Mouse (Mus musculus): ENCODE data around the gene C5ar2.
"Not testable (repeated sequence)": the region's sequence is repeated elsewhere in the genome, so short reads cannot be mapped to it uniquely, and the experiment has no call there.

The C5ar2 gene

GRCm38 (mm10) chr7:16255963-16256362, 12.0 kb upstream of the C5ar2 start:
- DNase-seq = not testable (repeated sequence)

- DNase-seq = no peak
Observed at GRCm38 (mm10) chr7:16254195-16254594, 10.2 kb upstream of the C5ar2 start.

GRCm38 (mm10) chr7:16250687-16251086, 6.7 kb upstream of the C5ar2 start:
- no peak for DNase-seq

- DNase-seq = no peak
Observed at GRCm38 (mm10) chr7:16245958-16246357, 2.0 kb upstream of the C5ar2 start.

- DNase-seq = no peak
Observed at GRCm38 (mm10) chr7:16242198-16242597, 1.8 kb downstream of the C5ar2 start.

- DNase-seq = no peak
Observed at GRCm38 (mm10) chr7:16241787-16242186, 2.2 kb downstream of the C5ar2 start.

GRCm38 (mm10) chr7:16240978-16241303, 3.0 kb downstream of the C5ar2 start:
- no peak for DNase-seq

GRCm38 (mm10) chr7:16240281-16240977, 3.5 kb downstream of the C5ar2 start:
- DNase-seq = no peak

- DNase-seq = no peak
Observed at GRCm38 (mm10) chr7:16239554-16239997, 4.4 kb downstream of the C5ar2 start.

- peak; percentile 68 for DNase-seq
Observed at GRCm38 (mm10) chr7:16229869-16230268, 14.1 kb downstream of the C5ar2 start.

- DNase-seq = peak; percentile 97
Observed at GRCm38 (mm10) chr7:16221582-16222272, 22.2 kb downstream of the C5ar2 start, which contains the start of gene Dhx34. Dhx34 (minus strand) TSS chr7:16222037.

- DNase-seq = no peak
Observed at GRCm38 (mm10) chr7:16213986-16214385, 30.0 kb downstream of the C5ar2 start.

GRCm38 (mm10) chr7:16213196-16213595, 30.8 kb downstream of the C5ar2 start:
- no peak for DNase-seq

- DNase-seq = no peak
Observed at GRCm38 (mm10) chr7:16210862-16211365, 33.0 kb downstream of the C5ar2 start.

GRCm38 (mm10) chr7:16208781-16209665, 34.9 kb downstream of the C5ar2 start:
- no peak for DNase-seq

- DNase-seq = no peak
Observed at GRCm38 (mm10) chr7:16207496-16207895, 36.5 kb downstream of the C5ar2 start.

- DNase-seq = no peak
Observed at GRCm38 (mm10) chr7:16207076-16207475, 36.9 kb downstream of the C5ar2 start.

- DNase-seq = peak; percentile 11
Observed at GRCm38 (mm10) chr7:16204791-16205190, 39.2 kb downstream of the C5ar2 start.

- DNase-seq = no peak
Observed at GRCm38 (mm10) chr7:16203505-16203903, 40.5 kb downstream of the C5ar2 start.

GRCm38 (mm10) chr7:16202756-16203504, 41.0 kb downstream of the C5ar2 start:
- peak; percentile 78 for DNase-seq

GRCm38 (mm10) chr7:16201136-16201535, 42.8 kb downstream of the C5ar2 start:
- no peak for DNase-seq

GRCm38 (mm10) chr7:16198540-16198939, 45.4 kb downstream of the C5ar2 start:
- DNase-seq = no peak

Data from kidney, adult 18-20 months (tissue).